Mouse (Mus musculus) olfactory bulb, adult 2 months (tissue): ENCODE data around the gene Zfp90.

ENCODE experiments used
- CTCF ChIP-seq: fragments of 200-500 bp; IDR thresholded peaks from 2 replicates; pipeline ENCODE4 v1.5.1; 2012; ENCODE audit warnings: low read depth, mild to moderate bottlenecking, low read length, moderate library complexity; ENCODE audit not compliant: insufficient read depth
- POLR2A ChIP-seq: fragments of 200-500 bp; IDR thresholded peaks from 2 replicates; pipeline ENCODE4 v1.6.1; 2012; ENCODE audit warnings: mild to moderate bottlenecking, low read depth, low read length, moderate library complexity; ENCODE audit not compliant: insufficient read depth

- peak; percentile 58 for TF ChIP-seq CTCF
- no peak for TF ChIP-seq POLR2A
Observed at GRCm38 (mm10) chr8:106403246-106403933, 11.7 kb upstream of the Zfp90 start.
